Mouse (Mus musculus) adrenal gland, postnatal 14 days (tissue): ENCODE measurements at regions not wholly inside any gene's neighbourhood (a gene's known extent, or its start where the extent isn't known, plus 50 kb on each side); places are given as distances from the start of the nearest gene placed in this dataset.

Experiments
- DNase-seq: peaks from one replicate; pipeline ENCODE4 v3.0.0; 2021; ENCODE audit warnings: mixed read lengths

GRCm38 (mm10) chr7:119384670-119385241 is 74.3 kb downstream of the Gp2 start:
- DNase-seq: no peak

- no peak for DNase-seq
These were observed 79.2 kb downstream of the Gp2 start for GRCm38 (mm10) chr7:119379935-119380334.

GRCm38 (mm10) chr7:119364268-119364596 is 94.9 kb downstream of the Gp2 start:
- no peak for DNase-seq

GRCm38 (mm10) chr7:119363552-119364267 is 95.4 kb downstream of the Gp2 start:
- DNase-seq: no peak

- DNase-seq: no peak
These were observed 101.7 kb downstream of the Gp2 start for GRCm38 (mm10) chr7:119357338-119357737.

- DNase-seq: peak; percentile 26
These were observed 102.8 kb downstream of the Gp2 start for GRCm38 (mm10) chr7:119356251-119356650.

- no peak for DNase-seq
These were observed 106.5 kb downstream of the Gp2 start for GRCm38 (mm10) chr7:119352571-119352970.

GRCm38 (mm10) chr7:119350641-119351040 is 108.4 kb downstream of the Gp2 start:
- DNase-seq: no peak

GRCm38 (mm10) chr7:119343380-119343779 is 115.7 kb downstream of the Gp2 start:
- DNase-seq: no peak

GRCm38 (mm10) chr7:119333102-119333501 is 126.0 kb downstream of the Gp2 start:
- DNase-seq: no peak

GRCm38 (mm10) chr7:119330460-119331109 is 128.5 kb downstream of the Gp2 start:
- no peak for DNase-seq

- DNase-seq: no peak
These were observed 111.9 kb upstream of the Gpr139 start for GRCm38 (mm10) chr7:119296307-119296706.

GRCm38 (mm10) chr7:119291442-119291841 is 107.0 kb upstream of the Gpr139 start:
- DNase-seq: no peak

GRCm38 (mm10) chr7:119285290-119285689 is 100.9 kb upstream of the Gpr139 start:
- DNase-seq: no peak

GRCm38 (mm10) chr7:119279896-119280661 is 95.7 kb upstream of the Gpr139 start:
- no peak for DNase-seq

GRCm38 (mm10) chr7:119272621-119273020 is 88.2 kb upstream of the Gpr139 start:
- no peak for DNase-seq

- no peak for DNase-seq
These were observed 87.0 kb upstream of the Gpr139 start for GRCm38 (mm10) chr7:119271427-119271826.

GRCm38 (mm10) chr7:119270826-119271420 is 86.5 kb upstream of the Gpr139 start:
- DNase-seq: no peak

- DNase-seq: no peak
These were observed 73.8 kb upstream of the Gpr139 start for GRCm38 (mm10) chr7:119258222-119258621.

- DNase-seq: no peak
These were observed 72.5 kb upstream of the Gpr139 start for GRCm38 (mm10) chr7:119256916-119257315.

GRCm38 (mm10) chr7:119252742-119253141 is 68.3 kb upstream of the Gpr139 start:
- DNase-seq: no peak

GRCm38 (mm10) chr7:119251679-119252078 is 67.3 kb upstream of the Gpr139 start:
- DNase-seq: no peak

GRCm38 (mm10) chr7:119250381-119250780 is 66.0 kb upstream of the Gpr139 start:
- DNase-seq: no peak
